ENCODE assay signal across 8 mouse cellular contexts in genomic region chr1:135147702-135148058, GRCm38 (mm10). TPM values are rescaled to one million over a fixed set of nuclear protein-coding genes. Genes with fewer than 3 reads are reported as not detected.
DNase-seq lines count a peak whose midpoint lies in the region; ATAC-seq lines count a peak whose summit lies in the region.

No protein-coding gene starts in this region.

- H3K4me2 ChIP-seq in lung, embryonic 15.5 days = peak overlapping the region; percentile 91
- peak overlapping the region; percentile 91 for H3K4me2 ChIP-seq in limb, embryonic 13.5 days (replicated peaks)
- H3K4me2 ChIP-seq in neural tube, embryonic 15.5 days = peak overlapping the region; percentile 94

- peak overlapping the region; percentile 89 for H3K4me3 ChIP-seq in lung, embryonic 15.5 days
- peak overlapping the region; percentile 98 for H3K4me3 ChIP-seq in limb, embryonic 13.5 days
- H3K4me3 ChIP-seq in neural tube, embryonic 15.5 days (replicated peaks) = peak overlapping the region; percentile 99

- no peaks in the 10 kb centered on the region for H3K36me3 ChIP-seq in lung, embryonic 15.5 days
- H3K36me3 ChIP-seq in limb, embryonic 13.5 days = peaks cover 15% of the 10 kb centered on the region
- H3K36me3 ChIP-seq in neural tube, embryonic 15.5 days = peaks cover 11% of the 10 kb centered on the region; the same call in 1 of the 2 replicates

- WGBS in lung, embryonic 15.5 days = 4% methylated on average over 7 of the region's 7 CpGs
- 3% methylated on average over 7 of the region's 7 CpGs for WGBS in limb, embryonic 13.5 days
- WGBS in neural tube, embryonic 15.5 days = 1% methylated on average over 7 of the region's 7 CpGs

- ATAC-seq in lung, embryonic 15.5 days (ENCODE audit: borderline replicate concordance, extremely low read depth, low FRiP score, low TSS enrichment) = 0 out of 2 replicates have a peak, but pooled peaks have one; percentile 2
- ATAC-seq in erythroblast, adult 5-6 weeks (replicated peaks; ENCODE audit: low FRiP score, poor library complexity, severe bottlenecking) = 0 out of 2 replicates have a peak, but pooled peaks have one; percentile 1
- no peak; the same call in 1 of the 2 replicates for ATAC-seq in limb, embryonic 13.5 days (ENCODE audit: low FRiP score, low read depth)
- ATAC-seq in neural tube, embryonic 15.5 days (ENCODE audit: low FRiP score) = peak; percentile 26

- H3K4me1 ChIP-seq in lung, embryonic 15.5 days = peaks cover 22% of the 10 kb centered on the region
- H3K4me1 ChIP-seq in limb, embryonic 13.5 days = peaks cover 28% of the 10 kb centered on the region
- peaks cover 45% of the 10 kb centered on the region for H3K4me1 ChIP-seq in neural tube, embryonic 15.5 days

- peak overlapping the region; percentile 99 for H3K9ac ChIP-seq in lung, embryonic 15.5 days
- H3K9ac ChIP-seq in limb, embryonic 13.5 days = peak overlapping the region; percentile 97
- peak overlapping the region; percentile 99 for H3K9ac ChIP-seq in neural tube, embryonic 15.5 days (replicated peaks)

- no peaks in the 10 kb centered on the region for H3K9me3 ChIP-seq in lung, embryonic 15.5 days
- no peaks in the 10 kb centered on the region for H3K9me3 ChIP-seq in limb, embryonic 13.5 days
- no peaks in the 10 kb centered on the region for H3K9me3 ChIP-seq in neural tube, embryonic 15.5 days (replicated peaks)

- DNase-seq in lung, postnatal 25 days (ENCODE audit: low spot score) = no peak
- DNase-seq in layer of hippocampus, adult 9-11 months = no peak
- DNase-seq in urinary bladder, postnatal 10 days (ENCODE audit: low spot score) = no peak
- no peak for DNase-seq in left cerebral cortex, adult 8-10 months (ENCODE audit: low spot score in 2 of 2)

- no peaks in the 10 kb centered on the region for H3K27me3 ChIP-seq in lung, embryonic 15.5 days
- H3K27me3 ChIP-seq in limb, embryonic 13.5 days = 0 out of 2 replicates have a peak, but pooled peaks cover 3% of the 10 kb centered on the region
- H3K27me3 ChIP-seq in neural tube, embryonic 15.5 days (replicated peaks) = no peaks in the 10 kb centered on the region

- H3K27ac ChIP-seq in lung, embryonic 15.5 days = peak overlapping the region; percentile 89
- peak overlapping the region; percentile 91; the same call in 1 of the 2 replicates for H3K27ac ChIP-seq in limb, embryonic 13.5 days
- H3K27ac ChIP-seq in neural tube, embryonic 15.5 days (replicated peaks) = peak overlapping the region; percentile 99

RNA-seq across cellular contexts. Expression of gene Arl8a, which starts 1.1 kb away (rescaled TPM):
- polyA plus RNA-seq in lung, embryonic 15.5 days (2015; fragmentation: Nextera tagmentation; extraction: Ambion mirVana) = 42.7 and 47.0 TPM in 2 replicates
- total RNA-seq in erythroblast, adult 5-6 weeks (2015; ENCODE audit: low replicate concordance) = 22.3 and 23.4 TPM in 2 replicates
- total RNA-seq in erythroblast, adult 5-6 weeks (2017; ENCODE audit: low replicate concordance) = 7.2 and 11.9 TPM in 2 replicates
- 61.8 and 67.1 TPM in 2 replicates for polyA plus RNA-seq in limb, embryonic 13.5 days (2015; fragmentation: Nextera tagmentation; extraction: Ambion mirVana)
- 314 and 353 TPM in 2 replicates for polyA plus RNA-seq in neural tube, embryonic 15.5 days (2015; fragmentation: Nextera tagmentation; extraction: Ambion mirVana)
- 100 to 1,000 TPM; 255 to 276 (median 267) TPM for total RNA-seq in left cerebral cortex, adult 8-10 months (2022)

RNA-seq across cellular contexts. Expression of gene Ptpn7, which starts 15.2 kb away (rescaled TPM):
- polyA plus RNA-seq in lung, embryonic 15.5 days (2015; fragmentation: Nextera tagmentation; extraction: Ambion mirVana) = 2.9 and 5.8 TPM in 2 replicates
- total RNA-seq in erythroblast, adult 5-6 weeks (2015; ENCODE audit: low replicate concordance) = 14.6 and 15.5 TPM in 2 replicates
- 22.7 and 23.9 TPM in 2 replicates for total RNA-seq in erythroblast, adult 5-6 weeks (2017; ENCODE audit: low replicate concordance)
- polyA plus RNA-seq in limb, embryonic 13.5 days (2015; fragmentation: Nextera tagmentation; extraction: Ambion mirVana) = 2.3 TPM in 2 replicates
- polyA plus RNA-seq in neural tube, embryonic 15.5 days (2015; fragmentation: Nextera tagmentation; extraction: Ambion mirVana) = 0.36 and 15.5 TPM in 2 replicates
- total RNA-seq in left cerebral cortex, adult 8-10 months (2022) = 1 to 10 TPM; 1.3 to 1.5 (median 1.3) TPM

RNA-seq across cellular contexts. Expression of gene Gpr37l1, which starts 19.8 kb away (rescaled TPM):
- polyA plus RNA-seq in lung, embryonic 15.5 days (2015; fragmentation: Nextera tagmentation; extraction: Ambion mirVana) = 0.10 TPM in 1 of 2 replicates, not detected in the other
- total RNA-seq in erythroblast, adult 5-6 weeks (2015; ENCODE audit: low replicate concordance) = 1.0 TPM in 1 of 2 replicates, not detected in the other
- not detected in 2 replicates for total RNA-seq in erythroblast, adult 5-6 weeks (2017; ENCODE audit: low replicate concordance)
- polyA plus RNA-seq in limb, embryonic 13.5 days (2015; fragmentation: Nextera tagmentation; extraction: Ambion mirVana) = 0.06 TPM in 1 of 2 replicates, not detected in the other
- 1.4 and 1.7 TPM in 2 replicates for polyA plus RNA-seq in neural tube, embryonic 15.5 days (2015; fragmentation: Nextera tagmentation; extraction: Ambion mirVana)
- 100 to 1,000 TPM; 177 to 205 (median 196) TPM for total RNA-seq in left cerebral cortex, adult 8-10 months (2022)

RNA-seq across cellular contexts. Expression of gene Lgr6, which starts 42.6 kb away (rescaled TPM):
- 11.6 and 12.8 TPM in 2 replicates for polyA plus RNA-seq in lung, embryonic 15.5 days (2015; fragmentation: Nextera tagmentation; extraction: Ambion mirVana)
- not detected in 2 replicates for total RNA-seq in erythroblast, adult 5-6 weeks (2015; ENCODE audit: low replicate concordance)
- not detected in 2 replicates for total RNA-seq in erythroblast, adult 5-6 weeks (2017; ENCODE audit: low replicate concordance)
- polyA plus RNA-seq in limb, embryonic 13.5 days (2015; fragmentation: Nextera tagmentation; extraction: Ambion mirVana) = 2.7 and 2.8 TPM in 2 replicates
- polyA plus RNA-seq in neural tube, embryonic 15.5 days (2015; fragmentation: Nextera tagmentation; extraction: Ambion mirVana) = 1.6 TPM in 2 replicates
- 1 to 10 TPM; 1.2 to 2.4 (median 1.7) TPM for total RNA-seq in left cerebral cortex, adult 8-10 months (2022)
